12 mouse cellular contexts compared by ENCODE assay signal in the genomic region with DNA sequence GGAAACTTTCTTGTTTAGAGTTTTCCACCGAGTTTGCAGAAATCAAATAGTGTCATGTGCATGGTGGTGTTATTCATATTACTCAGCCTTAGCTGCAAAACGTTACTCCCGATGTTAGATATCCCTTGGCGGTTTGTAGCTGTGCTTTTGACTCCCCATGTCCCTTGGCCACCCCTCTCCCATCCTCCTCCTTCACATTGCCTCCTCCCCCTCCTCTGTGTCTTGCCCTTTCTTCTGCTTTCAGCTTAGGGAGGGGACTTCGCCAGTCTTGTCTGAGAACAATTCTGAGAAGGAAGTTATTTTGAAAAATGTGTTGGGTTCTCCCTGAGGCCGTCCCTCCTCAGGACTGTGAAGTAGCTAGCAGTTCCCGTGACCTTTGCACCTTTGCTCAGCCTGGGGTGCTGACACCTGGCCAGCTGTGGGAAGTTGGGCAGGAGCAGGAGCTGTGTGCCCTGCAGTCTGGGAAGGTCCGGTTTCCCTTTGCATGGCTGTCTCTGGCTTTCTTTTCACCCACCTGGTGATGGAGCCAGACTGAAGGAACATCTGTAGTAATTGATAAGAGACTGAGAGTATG. TPM values are rescaled to one million over a fixed set of nuclear protein-coding genes. Genes with fewer than 3 reads are reported as not detected.
DNase-seq lines count a peak whose midpoint lies in the region; ATAC-seq lines count a peak whose summit lies in the region.
"Had no signal": no experiment of that assay in that cellular context is flagged by ENCODE, and none has a peak within 500 bp of the region (broad histone marks: within the 10 kb centered on the region; RNA-seq: fewer than 3 reads in every experiment).

No protein-coding gene starts in this region.

- 15% methylated on average over 8 of the region's 8 CpGs for WGBS in forebrain, embryonic 10.5 days
- WGBS in forebrain, embryonic 11.5 days: 16% methylated on average over 8 of the region's 8 CpGs
- 22% methylated on average over 8 of the region's 8 CpGs for WGBS in intestine, embryonic 16.5 days
- WGBS in limb, embryonic 12.5 days: 17% methylated on average over 8 of the region's 8 CpGs

- peak overlapping the region; percentile 49; the same call in 1 of the 2 replicates for H3K27ac ChIP-seq in forebrain, embryonic 10.5 days
- H3K27ac ChIP-seq in forebrain, embryonic 11.5 days (ENCODE audit: low read depth, low read length): no peak overlapping the region
- H3K27ac ChIP-seq in intestine, embryonic 16.5 days (ENCODE audit: low read length): peak overlapping the region; percentile 15; the same call in 1 of the 2 replicates
- H3K27ac ChIP-seq in limb, embryonic 12.5 days: no peak overlapping the region
- H3K27ac ChIP-seq: hindbrain, postnatal 0 days; liver, embryonic 14.5 days; neural tube, embryonic 12.5 days had no signal

- no peak for DNase-seq in forebrain, embryonic 10.5 days (ENCODE audit: extremely low spot score, low spot score)
- no peak for DNase-seq in forebrain, embryonic 11.5 days (ENCODE audit: low spot score)
- no peak for DNase-seq in layer of hippocampus, adult 9-10 months (ENCODE audit: low spot score)
- no peak for DNase-seq in layer of hippocampus, postnatal 36 days
- DNase-seq in adipocyte (ENCODE audit: low spot score): no peak
- DNase-seq: cerebellum, postnatal 36 days had no signal

- peaks cover 29% of the 10 kb centered on the region for H3K4me1 ChIP-seq in forebrain, embryonic 10.5 days
- no peaks in the 10 kb centered on the region for H3K4me1 ChIP-seq in forebrain, embryonic 11.5 days (replicated peaks; ENCODE audit: control insufficient read depth, insufficient read depth, low read length)
- H3K4me1 ChIP-seq in intestine, embryonic 16.5 days (ENCODE audit: control insufficient read depth, insufficient read depth, low read length): 0 out of 2 replicates have a peak, but pooled peaks cover 11% of the 10 kb centered on the region
- peaks cover 18% of the 10 kb centered on the region for H3K4me1 ChIP-seq in limb, embryonic 12.5 days (replicated peaks)
- H3K4me1 ChIP-seq: neural tube, embryonic 12.5 days had no signal

- H3K9me3 ChIP-seq in forebrain, embryonic 10.5 days: no peaks in the 10 kb centered on the region
- no peaks in the 10 kb centered on the region for H3K9me3 ChIP-seq in forebrain, embryonic 11.5 days (ENCODE audit: control insufficient read depth, low read length)
- no peaks in the 10 kb centered on the region for H3K9me3 ChIP-seq in intestine, embryonic 16.5 days (ENCODE audit: control insufficient read depth, low read length)
- no peaks in the 10 kb centered on the region for H3K9me3 ChIP-seq in limb, embryonic 12.5 days
- H3K9me3 ChIP-seq: neural tube, embryonic 12.5 days had no signal

- H3K4me2 ChIP-seq in forebrain, embryonic 11.5 days (ENCODE audit: low read depth, low read length, severe bottlenecking): no peak overlapping the region
- H3K4me2 ChIP-seq in intestine, embryonic 16.5 days (ENCODE audit: low read depth, low read length): no peak overlapping the region; the same call in 1 of the 2 replicates
- no peak overlapping the region for H3K4me2 ChIP-seq in limb, embryonic 12.5 days
- H3K4me2 ChIP-seq: neural tube, embryonic 12.5 days had no signal

- no peak for ATAC-seq in forebrain, embryonic 11.5 days (replicated peaks; ENCODE audit: low FRiP score)
- peak; percentile 3 for ATAC-seq in CD4-positive, CD25-positive, alpha-beta regulatory T cell, adult 4 months
- peak; percentile 89 for ATAC-seq in intestine, embryonic 16.5 days
- peak; percentile 31; the same call in 1 of the 2 replicates for ATAC-seq in limb, embryonic 12.5 days (ENCODE audit: insufficient number of reproducible peaks, insufficient read depth, low FRiP score, low TSS enrichment, low read depth)
- ATAC-seq: hindbrain, postnatal 0 days had no signal

- no peak overlapping the region for H3K4me3 ChIP-seq in forebrain, embryonic 10.5 days
- no peak overlapping the region for H3K4me3 ChIP-seq in forebrain, embryonic 11.5 days (ENCODE audit: low read depth, low read length)
- no peak overlapping the region for H3K4me3 ChIP-seq in intestine, embryonic 16.5 days (ENCODE audit: low read length)
- H3K4me3 ChIP-seq in limb, embryonic 12.5 days (replicated peaks): no peak overlapping the region
- H3K4me3 ChIP-seq: neural tube, embryonic 12.5 days had no signal

- H3K36me3 ChIP-seq in forebrain, embryonic 10.5 days (replicated peaks): no peaks in the 10 kb centered on the region
- no peaks in the 10 kb centered on the region for H3K36me3 ChIP-seq in forebrain, embryonic 11.5 days (ENCODE audit: control insufficient read depth, insufficient read depth, low read length)
- no peaks in the 10 kb centered on the region for H3K36me3 ChIP-seq in intestine, embryonic 16.5 days (ENCODE audit: control insufficient read depth, insufficient read depth, low read length)
- H3K36me3 ChIP-seq in limb, embryonic 12.5 days: no peaks in the 10 kb centered on the region
- H3K36me3 ChIP-seq: neural tube, embryonic 12.5 days had no signal

- no peaks in the 10 kb centered on the region for H3K27me3 ChIP-seq in forebrain, embryonic 10.5 days (ENCODE audit: poor library complexity, severe bottlenecking)
- no peaks in the 10 kb centered on the region for H3K27me3 ChIP-seq in forebrain, embryonic 11.5 days (ENCODE audit: control insufficient read depth, insufficient read depth, low read length)
- H3K27me3 ChIP-seq in intestine, embryonic 16.5 days (replicated peaks; ENCODE audit: control insufficient read depth, insufficient read depth, low read length): no peaks in the 10 kb centered on the region
- H3K27me3 ChIP-seq in limb, embryonic 12.5 days: no peaks in the 10 kb centered on the region
- H3K27me3 ChIP-seq: neural tube, embryonic 12.5 days had no signal

- no peak overlapping the region for H3K9ac ChIP-seq in forebrain, embryonic 11.5 days (ENCODE audit: low read length)
- H3K9ac ChIP-seq in intestine, embryonic 16.5 days (ENCODE audit: low read depth, low read length): no peak overlapping the region
- H3K9ac ChIP-seq in limb, embryonic 12.5 days (replicated peaks): no peak overlapping the region
- H3K9ac ChIP-seq: liver, embryonic 14.5 days; neural tube, embryonic 12.5 days had no signal

RNA-seq across cellular contexts. Expression of a gene that starts 48.2 kb away (rescaled TPM):
- 3.8 and 4.8 TPM in 2 replicates for polyA plus RNA-seq in forebrain, embryonic 10.5 days (2016; fragmentation: Nextera tagmentation; extraction: Ambion mirVana)
- 5.6 and 6.9 TPM in 2 replicates for polyA plus RNA-seq in forebrain, embryonic 11.5 days (2014; fragmentation: Nextera tagmentation; extraction: Ambion mirVana)
- polyA plus RNA-seq in CD4-positive, CD25-positive, alpha-beta regulatory T cell, adult 4 months (2017; shearing (Covaris generic)): 10 to 100 TPM; 73.0 to 76.1 TPM
- polyA plus RNA-seq in intestine, embryonic 16.5 days (2015; fragmentation: Nextera tagmentation; extraction: Ambion mirVana): 4.0 and 4.7 TPM in 2 replicates
- polyA plus RNA-seq in limb, embryonic 12.5 days (2016; fragmentation: Nextera tagmentation; extraction: Ambion mirVana): 10.3 and 11.2 TPM in 2 replicates
- total RNA-seq in layer of hippocampus, postnatal 36 days (2021): 1 to 10 TPM; 3.0 to 3.6 TPM

Comparison
In these comparisons a context has a peak if more than half of its experiments do, and no peak if none do; other contexts are left out.
1. H3K27ac ChIP-seq: peak in forebrain, embryonic 10.5 days (single experiment) and intestine, embryonic 16.5 days (single experiment); none in forebrain, embryonic 11.5 days (single experiment) and limb, embryonic 12.5 days (single experiment).